Mouse (Mus musculus): ENCODE data around the gene Efcab6.

DNA sequence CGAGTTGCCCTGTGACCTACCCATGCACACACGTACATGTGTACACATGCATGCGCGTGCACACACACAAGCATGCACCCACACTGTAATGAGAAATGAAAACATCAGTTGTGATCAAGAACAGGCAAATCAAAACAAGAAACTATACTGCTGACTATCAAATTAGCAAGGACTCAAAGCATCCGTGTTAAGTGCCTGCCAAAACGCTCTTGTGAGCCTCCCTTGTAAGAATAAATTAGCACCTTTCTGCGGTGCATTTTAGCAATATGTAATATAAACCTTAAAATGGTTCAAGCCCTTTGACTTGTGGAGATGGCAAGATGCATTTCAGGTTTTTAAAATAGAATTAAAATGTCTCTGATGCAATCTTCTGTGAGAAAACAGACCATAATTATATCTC lies 108.2 kb downstream of the Efcab6 start:
- TF ChIP-seq CTCF (IDR thresholded peaks at IDR 0.05; ENCODE audit: extremely low read depth, insufficient read depth, insufficient read length, insufficient replicate concordance) (no peak), POLR2A (IDR thresholded peaks at IDR 0.05; ENCODE audit: low read depth, low read length) (no peak)
